Mouse (Mus musculus) CH12.LX (cell line): ENCODE measurements at regions not wholly inside any gene's neighbourhood (a gene's known extent, or its start where the extent isn't known, plus 50 kb on each side); places are given as distances from the start of the nearest gene placed in this dataset.

Experiments
- DNase-seq: peaks from one replicate; pipeline ENCODE4 v3.0.0-alpha.2; 2013; ENCODE audit errors: extremely low read depth
- H3K27ac ChIP-seq: 2 replicates; pipeline ENCODE4 v1.5.1; 2012; ENCODE audit warnings: low read depth, mild to moderate bottlenecking, control low read depth, moderate library complexity; ENCODE audit not compliant: insufficient read depth
- H3K27me3 ChIP-seq: replicated peaks from 2 replicates; pipeline ENCODE3; 2012; ENCODE audit warnings: inconsistent platforms
- H3K36me3 ChIP-seq, 2 experiments: replicated peaks in 1 of 2; 2 replicates each; pipeline versions ENCODE3 to v1.6.1; 2012; ENCODE audit warnings: inconsistent platforms in 1 of 2, low read length in 1 of 2, mild to moderate bottlenecking in 1 of 2, mixed read lengths in 1 of 2, moderate library complexity in 1 of 2; ENCODE audit not compliant: control insufficient read depth in 1 of 2, insufficient read depth in 1 of 2
- H3K4me1 ChIP-seq, 2 experiments: 2 replicates each; pipeline ENCODE4 v1.6.1; 2012; ENCODE audit warnings: inconsistent platforms in 1 of 2, moderate library complexity in 1 of 2; ENCODE audit not compliant: insufficient read depth in 2 of 2, control insufficient read depth in 1 of 2
- H3K4me2 ChIP-seq: 2 replicates; pipeline ENCODE4 v1.6.1; 2012; ENCODE audit warnings: low read depth, mild to moderate bottlenecking, control low read depth; ENCODE audit not compliant: poor library complexity, insufficient read depth, severe bottlenecking
- H3K4me3 ChIP-seq, 3 experiments: fragments of 150-350 bp in 1 of 3; sonication (generic) in 1 of 3; replicated peaks in 1 of 3; 2 replicates each; pipeline versions ENCODE3 to v1.5.1; 2011 to 2012; ENCODE audit warnings: low read depth in 2 of 3, low read length in 2 of 3, mild to moderate bottlenecking in 2 of 3, moderate library complexity in 2 of 3, control low read depth in 1 of 3, improper control_type of control experiment in 1 of 3, inconsistent platforms in 1 of 3, mixed read lengths in 1 of 3; ENCODE audit not compliant: poor library complexity in 1 of 3
- H3K79me2 ChIP-seq: replicated peaks from 2 replicates; pipeline ENCODE4 v1.6.1; 2012; ENCODE audit warnings: mild to moderate bottlenecking, moderate library complexity; ENCODE audit not compliant: control insufficient read depth, poor library complexity, insufficient read depth, severe bottlenecking; ENCODE audit errors: extremely low read depth
- H3K9ac ChIP-seq: 2 replicates; pipeline ENCODE4 v1.6.1; 2012; ENCODE audit warnings: low read depth, mild to moderate bottlenecking, control low read depth, moderate library complexity; ENCODE audit not compliant: insufficient read depth
- H3K9me3 ChIP-seq: replicated peaks from 2 replicates; pipeline ENCODE3; 2012; ENCODE audit warnings: low read length, inconsistent platforms, mixed read lengths
- CHD1 ChIP-seq: IDR thresholded peaks from 2 replicates; pipeline ENCODE4 v1.6.1; 2012; ENCODE audit warnings: low read depth, low read length, improper control_type of control experiment, inconsistent platforms
- CHD2 ChIP-seq: IDR thresholded peaks from 2 replicates; pipeline ENCODE4 v1.6.1; 2011; ENCODE audit warnings: low read length, improper control_type of control experiment
- ELF1 ChIP-seq: IDR thresholded peaks from 2 replicates; pipeline ENCODE4 v1.6.1; 2014; ENCODE audit warnings: low read depth, mild to moderate bottlenecking, inconsistent platforms, low read length, improper control_type of control experiment
- ETS1 ChIP-seq: conservative IDR thresholded peaks from 2 replicates; pipeline ENCODE4 v1.6.1; 2012; ENCODE audit warnings: low read depth, mild to moderate bottlenecking, inconsistent platforms, low read length, improper control_type of control experiment, moderate library complexity
- SIN3A ChIP-seq: IDR thresholded peaks from 2 replicates; pipeline ENCODE4 v1.6.1; 2012; ENCODE audit warnings: low read length, improper control_type of control experiment, inconsistent platforms
- SMC3 ChIP-seq: IDR thresholded peaks from 2 replicates; pipeline ENCODE4 v1.6.1; 2011; ENCODE audit warnings: low read depth, low read length, improper control_type of control experiment
- dilution Hi-C: fragments of 300-500 bp; cut with MboI; formaldehyde crosslinking; loops from 2 replicates; pipeline ENCODE4 v1.14.3; 2020; ENCODE audit warnings: low sequenced_read_pairs; ENCODE audit not compliant: extremely low pct_unique_long_range_greater_than_20kb, extremely low pct_ligation_motif_present
- in situ Hi-C: fragments of 300-500 bp; cut with MboI; formaldehyde crosslinking; loops from 3 replicates; pipeline ENCODE4 v1.14.3; 2019; ENCODE audit warnings: low sequenced_read_pairs, low pct_ligation_motif_present, low pct_unique_long_range_greater_than_20kb, mixed read lengths

- no peak overlapping the region for H3K27ac ChIP-seq
- H3K4me3 ChIP-seq, result no peak overlapping the region
- H3K4me2 ChIP-seq, result no peak overlapping the region
- H3K36me3 ChIP-seq, result no peaks in the 10 kb centered on the region
- dilution Hi-C loops, result no loop called here
- H3K9ac ChIP-seq, result no peak overlapping the region
- no peaks in the 10 kb centered on the region for H3K79me2 ChIP-seq
- no peaks in the 10 kb centered on the region for H3K9me3 ChIP-seq
- DNase-seq, result no peak
- in situ Hi-C loops, result no loop called here
- H3K4me1 ChIP-seq, result no peaks in the 10 kb centered on the region
- TF ChIP-seq ETS1, result no peak
- TF ChIP-seq CHD1, result no peak
- TF ChIP-seq SIN3A, result no peak
- no peak for TF ChIP-seq CHD2
- no peak for TF ChIP-seq SMC3
- no peak for TF ChIP-seq ELF1
- H3K27me3 ChIP-seq, result no peaks in the 10 kb centered on the region
Measured at GRCm38 (mm10) chr4:75041930-75042579, 236.1 kb downstream of the Dmac1 start.
